Mouse (Mus musculus) urinary bladder, postnatal 14 days (tissue): ENCODE measurements around the gene Pin4.

Experiments used
- DNase-seq: peaks from one replicate; pipeline ENCODE4 v3.0.0; 2021; ENCODE audit warnings: low spot score

Pin4 gene

GRCm38 (mm10) chrX:102156618-102157422, 37.6 kb downstream of the Pin4 start, which contains the start of gene Ercc6l:
Gene Ercc6l, minus strand, starts transcription at chrX:102157091.
- DNase-seq: peak; percentile 92

GRCm38 (mm10) chrX:102157423-102157791, 38.2 kb downstream of the Pin4 start:
- DNase-seq: no peak

- peak; percentile 20 for DNase-seq
Measured at GRCm38 (mm10) chrX:102159778-102160177, 40.5 kb downstream of the Pin4 start.

DNA sequence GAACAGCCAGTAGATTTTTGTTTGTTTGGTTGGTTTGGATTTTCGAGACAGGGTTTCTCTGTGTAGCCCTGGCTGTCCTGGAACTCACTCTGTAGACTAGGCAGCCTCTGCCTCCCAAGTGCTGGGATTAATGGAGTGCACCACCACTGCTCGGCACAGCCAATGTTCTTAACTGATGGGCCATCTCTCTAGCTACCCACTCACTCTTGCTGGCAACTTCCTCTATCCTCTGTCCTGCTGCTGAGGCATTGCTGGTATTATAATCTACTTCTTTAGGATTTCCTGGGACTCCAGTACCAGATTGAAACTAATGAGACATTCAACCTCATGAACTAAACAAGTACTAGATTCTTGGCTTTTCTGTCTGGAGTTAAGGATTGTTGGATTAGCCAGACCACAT, 41.3 kb downstream of the Pin4 start:
- DNase-seq: no peak

GRCm38 (mm10) chrX:102163096-102163495, 43.8 kb downstream of the Pin4 start:
- DNase-seq: no peak

DNA sequence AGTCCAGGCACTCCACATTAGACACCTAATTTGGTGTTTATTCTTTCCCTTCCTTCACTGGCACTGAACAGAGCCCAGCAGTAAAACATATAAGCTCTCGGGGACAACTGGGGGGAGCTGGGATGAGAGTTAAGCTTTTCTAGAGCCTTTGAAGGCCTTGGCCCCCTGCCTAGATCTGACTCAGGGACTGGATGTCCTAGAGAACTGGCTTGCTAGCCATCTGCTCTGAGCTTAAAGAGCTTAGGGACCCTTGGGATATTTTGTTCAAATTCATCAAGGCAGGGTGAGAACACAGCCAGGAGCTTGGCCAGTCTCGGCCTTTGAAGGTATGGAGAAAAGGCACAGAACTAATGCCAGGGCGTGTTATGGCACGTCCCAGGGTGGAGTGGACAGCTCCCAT, 44.3 kb downstream of the Pin4 start:
- DNase-seq: peak; percentile 41

- no peak for DNase-seq
Measured at GRCm38 (mm10) chrX:102166521-102166920, 47.3 kb downstream of the Pin4 start.

DNA sequence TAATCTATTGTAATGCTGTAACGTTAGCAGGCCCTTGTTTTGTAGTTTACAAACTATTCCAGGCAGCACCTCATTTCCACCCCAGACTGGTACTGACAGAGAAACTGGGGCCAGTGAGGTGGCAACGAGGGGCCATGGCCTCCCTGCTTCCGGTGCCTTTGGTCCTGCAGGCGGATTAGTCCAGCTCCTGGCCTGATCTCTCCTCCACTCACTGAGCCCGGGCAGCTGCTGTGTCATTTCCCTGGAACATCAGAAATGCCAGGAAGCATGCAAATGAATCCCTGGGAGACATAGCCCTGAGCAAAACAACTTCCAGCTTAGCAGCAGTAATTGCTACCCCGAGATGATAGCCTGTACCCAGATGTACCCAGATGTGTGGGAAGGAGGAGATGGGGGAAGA, 47.7 kb downstream of the Pin4 start:
- DNase-seq: no peak

- no peak for DNase-seq
Measured at GRCm38 (mm10) chrX:102169724-102170123, 50.5 kb downstream of the Pin4 start.

DNA sequence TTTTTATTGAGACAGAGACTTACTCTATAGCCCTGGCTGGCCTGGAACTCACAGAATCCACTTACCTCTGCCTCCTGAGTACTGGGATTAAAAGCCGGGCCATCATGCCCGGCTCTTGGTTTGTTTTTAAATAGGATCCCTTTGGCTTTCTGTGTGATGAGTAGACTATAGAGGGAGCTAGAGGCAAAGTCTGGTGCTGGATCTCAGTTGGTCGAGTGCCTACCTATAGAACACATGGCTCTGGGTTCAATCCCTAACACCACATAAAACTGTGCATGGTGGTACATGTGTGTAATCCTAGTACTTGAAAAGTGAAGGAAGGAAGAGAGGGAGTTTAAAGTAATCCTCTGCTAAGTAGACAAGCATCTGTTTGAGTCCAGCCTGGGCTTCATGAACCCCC, 50.9 kb downstream of the Pin4 start:
- DNase-seq: no peak

DNA sequence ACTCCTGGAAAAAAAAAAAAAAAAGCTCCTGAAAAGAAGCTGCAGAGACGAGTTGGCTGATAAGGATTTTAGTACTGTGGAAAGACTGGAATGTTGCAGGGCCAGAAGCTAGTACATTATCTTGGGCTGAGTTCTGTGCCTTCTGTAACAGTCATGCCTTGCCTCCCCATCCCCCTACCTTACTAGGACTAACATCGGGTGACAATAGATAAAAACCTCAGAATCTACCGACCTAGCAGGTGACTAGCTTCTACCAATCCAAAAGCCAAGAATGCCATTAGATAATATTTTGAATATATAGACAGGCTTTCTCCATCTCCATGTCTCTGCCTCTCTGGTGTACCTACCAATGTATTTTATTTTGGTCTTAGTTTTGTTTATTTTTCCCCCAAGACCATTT, 51.7 kb downstream of the Pin4 start:
- no peak for DNase-seq

DNA sequence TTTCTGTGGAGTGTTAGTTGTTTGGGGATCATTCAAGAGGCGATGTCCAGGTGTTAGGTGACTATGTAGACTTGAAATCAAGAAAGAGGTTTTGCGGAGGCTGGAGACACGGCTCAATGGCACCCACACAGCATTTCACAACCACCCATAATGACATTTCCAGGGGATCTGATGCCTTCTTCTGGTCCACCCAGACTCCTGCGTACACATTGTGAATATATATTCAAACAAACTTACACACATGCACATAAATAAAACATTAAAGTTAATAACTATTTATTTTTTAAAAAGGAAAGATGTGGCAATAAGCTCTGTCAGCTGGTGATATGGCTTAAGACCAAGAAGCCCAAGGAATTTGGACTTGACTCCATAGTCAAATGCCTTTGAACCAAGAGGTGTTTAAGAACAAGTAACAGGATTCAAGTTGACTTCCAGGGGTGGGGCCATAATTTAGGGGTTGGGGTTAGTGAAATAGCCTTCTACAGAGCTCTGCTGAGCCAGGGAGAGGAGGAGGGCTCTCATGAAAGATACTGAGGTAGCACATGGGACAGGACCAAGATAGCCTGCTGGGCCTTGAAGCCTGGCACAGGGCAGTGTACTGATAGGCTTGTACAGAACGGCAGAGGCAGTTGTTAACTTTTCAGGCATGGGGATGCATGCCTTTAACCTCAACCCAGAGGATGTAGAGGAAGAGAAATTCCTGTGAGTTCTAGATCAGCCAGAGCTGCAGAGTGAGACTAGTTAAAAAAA, 56.5 kb downstream of the Pin4 start:
- no peak for DNase-seq
